Mouse (Mus musculus): Measurements from ENCODE around the gene Als2cl.

The Als2cl gene

DNA sequence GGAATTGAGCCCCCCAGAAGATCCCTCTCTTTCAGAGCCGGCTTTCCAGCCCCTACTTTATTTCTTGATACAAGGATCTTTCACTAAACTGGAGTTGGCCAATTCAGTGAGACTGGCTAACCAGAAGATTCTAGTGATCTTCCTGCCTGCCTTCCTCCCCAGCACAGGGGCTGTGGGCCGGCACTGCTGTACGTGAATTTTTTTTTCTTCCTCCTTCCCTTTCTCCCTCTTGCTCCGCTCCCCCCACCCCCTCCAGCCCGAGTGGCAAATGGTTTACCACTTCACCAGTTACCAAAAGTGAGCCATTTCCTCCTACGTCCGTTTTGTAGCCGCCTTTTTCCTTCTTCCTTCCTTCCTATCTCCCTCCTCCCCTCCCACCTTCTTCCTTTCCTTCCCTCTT is 35.8 kb downstream of the Als2cl start:
- in situ Hi-C loops (cut with MboI, MseI) = no loop called here

DNA sequence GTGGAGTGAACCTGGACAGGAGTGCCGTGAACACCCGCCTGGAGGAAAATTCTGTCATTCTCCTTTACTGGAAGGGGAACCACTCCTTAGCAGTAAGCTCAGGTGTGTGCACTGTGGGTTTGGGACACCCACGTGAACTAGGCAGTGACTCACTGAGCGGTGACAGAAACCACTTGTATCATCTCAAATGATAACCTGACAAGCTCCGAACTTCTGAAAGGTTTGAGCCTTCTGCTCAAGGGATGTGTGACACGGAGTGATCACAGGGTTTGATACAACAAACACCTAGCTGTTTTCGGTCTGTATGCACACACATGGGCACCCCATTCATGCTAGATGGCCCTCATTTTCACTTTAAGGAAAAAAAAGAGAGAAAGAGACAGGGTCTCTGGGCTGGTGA is 37.1 kb downstream of the Als2cl start, which contains the start of gene Fam240a:
Gene Fam240a, minus strand, starts transcription at position 76 of the 400 bp plus-strand sequence.
- in situ Hi-C loops (cut with MboI, MseI) = no loop called here

DNA sequence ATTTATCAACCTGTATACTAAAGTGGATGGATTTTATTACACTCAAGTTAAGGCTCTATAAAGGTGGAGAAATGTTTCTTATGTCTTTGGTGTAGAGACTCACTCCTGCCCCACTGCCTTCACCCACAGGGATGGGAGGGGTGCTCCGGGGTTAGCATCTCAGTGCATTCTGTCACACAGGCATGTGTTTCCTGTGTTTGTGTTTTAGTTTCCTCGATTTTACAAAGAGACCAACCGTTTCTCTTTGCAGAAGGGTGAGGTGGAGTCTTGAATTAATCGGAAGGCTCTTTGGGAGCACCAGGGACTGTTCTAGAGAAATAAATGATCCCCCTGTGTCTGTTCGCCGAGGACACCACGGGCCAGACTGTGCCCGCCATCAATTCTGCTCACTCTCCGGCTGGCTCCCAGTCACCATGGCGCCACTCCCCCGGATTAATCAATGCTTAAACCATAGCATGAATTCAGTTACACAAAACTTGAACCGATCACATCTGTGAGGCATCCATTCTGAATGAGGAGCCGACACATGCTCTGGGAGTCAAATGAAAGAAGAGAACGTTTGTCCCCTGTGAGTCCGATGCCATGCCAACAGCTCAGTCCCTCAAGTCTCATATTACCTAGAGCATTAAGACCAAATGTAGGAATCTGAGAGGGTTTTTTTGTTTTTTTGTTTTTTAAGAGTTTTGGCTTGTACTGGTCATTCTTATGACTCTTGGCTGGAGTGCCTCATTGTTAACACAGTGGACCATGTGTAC is 41.2 kb downstream of the Als2cl start:
- in situ Hi-C loops (cut with MboI, MseI) = no loop called here

DNA sequence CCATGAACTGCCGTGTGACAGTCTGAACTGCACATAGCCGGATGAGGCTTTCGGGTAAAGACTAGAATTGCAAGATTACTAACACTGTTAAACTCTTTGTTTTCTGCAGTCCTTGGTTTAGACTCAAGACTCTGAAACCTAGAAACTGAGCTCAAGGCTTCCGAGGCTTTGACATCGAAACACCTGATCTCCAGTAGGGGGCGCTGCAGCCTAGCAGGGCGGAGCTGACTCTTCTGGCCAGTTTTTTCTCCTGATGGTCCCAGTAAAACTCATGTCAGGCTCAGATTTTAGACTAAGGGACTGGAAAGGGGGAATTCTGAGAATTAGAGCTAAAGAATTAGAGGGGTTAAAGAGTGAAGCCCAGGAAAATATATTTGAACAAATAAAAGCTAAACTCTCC is 43.1 kb downstream of the Als2cl start:
- in situ Hi-C loops (cut with MboI, MseI) = no loop called here

DNA sequence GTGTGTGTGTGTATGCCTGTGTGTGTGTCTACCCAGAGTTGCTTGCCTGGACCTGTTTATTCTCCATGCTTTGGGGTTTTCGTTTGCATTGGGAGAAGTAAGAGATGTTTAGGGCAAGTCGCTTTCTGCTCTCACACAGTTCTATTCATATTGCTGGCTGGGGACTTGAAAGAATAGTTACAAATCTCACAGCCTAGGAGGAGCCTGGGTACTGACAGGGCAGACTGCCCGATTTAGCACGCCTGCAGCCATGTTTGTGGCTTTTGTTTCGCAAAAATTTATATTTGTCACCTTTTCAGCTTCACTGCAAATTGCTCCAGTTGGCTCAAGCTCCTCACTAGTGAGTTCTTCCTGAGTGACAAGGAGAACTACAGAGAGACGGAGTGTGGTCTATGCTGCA is 51.9 kb downstream of the Als2cl start:
- in situ Hi-C loops (cut with MboI, MseI) = no loop called here

DNA sequence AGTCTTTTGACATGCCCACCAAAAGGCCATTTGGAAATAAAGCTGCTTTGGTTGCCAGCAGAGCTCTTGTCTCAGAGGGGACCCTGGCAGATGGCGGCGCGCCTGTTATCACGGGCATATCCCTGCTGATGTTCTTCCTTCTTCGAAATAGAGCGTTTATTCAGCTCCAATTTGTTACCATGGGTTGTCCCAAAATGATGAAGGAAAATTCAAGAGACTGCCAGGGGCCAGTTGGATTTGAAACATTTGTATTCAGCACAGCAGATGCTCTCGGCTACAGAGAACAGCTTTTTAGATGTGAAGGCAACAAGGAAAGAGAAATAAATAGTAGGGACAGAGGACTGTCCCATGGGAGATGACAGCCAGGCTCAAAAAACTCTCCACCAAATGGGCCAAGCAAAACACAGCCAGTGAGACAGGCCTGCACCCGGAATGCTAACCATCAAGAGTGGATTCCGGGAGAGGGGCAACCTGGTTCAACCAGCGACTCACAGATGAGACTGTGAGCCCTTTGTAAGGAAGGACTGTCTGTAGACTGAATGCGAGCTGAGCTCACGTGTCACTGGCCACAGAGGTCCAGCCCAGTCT is 54.3 kb downstream of the Als2cl start:
- in situ Hi-C loops (cut with MboI, MseI) = no loop called here

DNA sequence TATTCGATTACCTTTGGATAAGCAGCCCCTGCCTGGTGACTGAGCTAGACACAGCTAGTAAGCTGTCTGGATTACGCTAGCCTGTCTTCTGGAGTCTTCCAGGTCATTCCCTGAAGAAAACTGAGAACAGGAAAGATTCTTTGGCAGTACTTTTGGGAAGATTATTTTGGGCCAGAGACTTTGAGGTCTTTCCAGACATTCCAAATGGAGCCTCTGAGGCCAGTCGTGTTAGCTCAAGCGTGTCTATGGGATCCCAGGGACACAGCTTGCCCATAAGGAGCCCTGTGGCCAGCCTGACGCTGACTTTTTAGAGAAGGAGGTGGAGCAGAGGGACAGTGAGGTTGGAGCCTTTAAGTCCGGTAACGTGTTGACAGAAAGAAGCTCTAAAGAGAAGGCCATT is 56.3 kb downstream of the Als2cl start:
- in situ Hi-C loops (cut with MboI, MseI) = no loop called here

DNA sequence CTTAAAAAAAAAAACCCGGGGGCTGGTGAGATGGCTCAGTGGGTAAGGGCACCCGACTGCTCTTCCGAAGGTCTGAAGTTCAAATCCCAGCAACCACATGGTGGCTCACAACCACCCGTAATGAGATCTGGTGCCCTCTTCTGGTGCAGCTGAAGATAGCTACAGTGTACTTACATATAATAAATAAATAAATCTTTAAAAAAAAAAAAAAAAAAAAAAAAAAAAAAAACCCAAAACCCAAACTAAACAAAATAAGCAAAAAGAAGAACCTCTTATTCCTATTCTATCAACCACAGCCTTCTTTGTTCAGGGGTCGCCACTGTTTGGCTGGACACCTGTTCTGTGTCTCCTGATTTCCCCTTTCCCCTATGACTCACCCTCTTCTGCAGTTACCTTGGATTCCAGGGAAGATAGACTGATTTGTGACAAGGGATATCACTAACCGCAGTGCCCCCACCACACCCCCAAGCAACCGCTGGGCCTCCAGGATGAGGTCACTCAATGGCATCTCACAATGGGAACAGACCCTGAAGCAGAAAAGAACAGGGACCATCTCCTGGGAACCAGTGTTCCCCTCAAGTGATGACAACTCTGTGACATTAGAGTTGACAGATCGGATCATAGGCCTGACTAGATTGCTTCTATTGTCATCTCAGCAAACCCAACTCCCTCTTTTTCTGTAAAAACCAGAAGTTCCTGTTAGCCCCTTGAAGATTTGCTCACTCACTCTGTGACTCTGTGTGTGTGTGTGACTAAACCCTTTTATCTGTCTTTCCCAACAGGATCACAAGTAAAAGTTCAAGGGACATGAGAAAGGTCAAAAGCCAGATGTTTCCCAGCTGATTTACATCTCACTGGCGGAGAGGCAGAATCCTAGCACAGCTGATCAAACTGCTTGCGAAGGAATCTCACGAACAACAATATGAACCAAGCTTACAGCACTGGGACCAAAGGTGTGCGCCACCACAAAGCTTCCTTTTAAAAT is 58.1 kb downstream of the Als2cl start:
- in situ Hi-C loops (cut with MboI, MseI) = no loop called here

DNA sequence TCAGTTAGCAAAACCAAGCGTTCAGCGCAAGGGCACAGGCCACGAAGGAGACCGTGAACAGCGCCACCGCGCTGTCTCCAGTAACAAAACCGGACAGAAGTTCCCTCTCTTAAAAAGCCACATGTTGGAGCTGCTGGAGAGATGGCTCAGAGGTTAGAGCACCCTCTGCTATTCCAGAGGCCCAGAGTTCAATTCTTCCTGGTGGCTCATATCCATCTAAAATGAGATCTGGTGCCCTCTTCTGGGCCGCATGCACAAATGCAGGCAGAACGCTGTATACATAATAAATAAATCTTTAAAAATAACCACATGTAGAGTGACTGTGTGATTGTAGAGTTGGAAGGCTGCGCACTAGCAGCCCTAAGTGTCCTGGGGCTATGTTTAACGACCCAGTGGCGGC is 64.6 kb downstream of the Als2cl start:
- in situ Hi-C loops (cut with MboI, MseI) = no loop called here

DNA sequence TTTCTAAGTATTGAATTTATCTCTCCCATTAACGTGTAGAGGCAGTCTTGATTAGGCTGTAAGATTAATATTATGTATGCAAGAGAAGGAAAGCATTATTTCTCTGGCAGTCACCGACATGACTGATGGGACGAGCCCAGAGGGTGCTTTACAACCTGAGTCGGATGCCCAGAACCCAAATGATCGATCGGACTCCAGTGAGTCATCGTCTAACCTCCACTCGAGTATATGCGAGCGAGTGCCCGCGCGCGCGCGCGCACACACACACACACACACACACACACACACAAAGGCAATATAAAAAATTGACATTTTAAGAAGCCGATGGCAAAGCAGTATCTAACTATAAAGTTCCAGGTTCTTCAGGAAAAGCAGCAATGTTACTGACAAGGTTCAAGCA is 65.7 kb downstream of the Als2cl start:
- in situ Hi-C loops (cut with MboI, MseI) = no loop called here

DNA sequence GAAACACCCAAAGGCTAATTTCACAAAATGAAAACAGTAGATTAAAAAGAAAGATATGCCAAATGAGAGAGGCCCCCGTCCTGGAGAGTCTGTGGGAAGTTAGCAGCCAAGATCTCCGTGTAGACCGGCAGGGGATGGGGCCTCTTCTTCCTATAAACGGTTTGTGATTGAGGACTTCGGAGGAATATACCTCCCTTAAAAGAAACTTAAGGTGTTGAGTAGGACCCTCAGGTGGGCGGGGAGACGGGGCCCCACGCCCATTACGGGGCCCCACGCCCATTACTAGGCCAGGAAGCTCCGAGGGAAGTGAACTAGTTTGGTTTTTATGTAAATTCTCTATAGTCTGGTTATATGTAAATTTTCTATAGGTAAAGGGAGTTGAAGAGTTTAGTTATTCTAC is 66.3 kb downstream of the Als2cl start, which contains the start of gene Tdgf1:
Gene Tdgf1, minus strand, starts transcription at position 233 of the 400 bp plus-strand sequence.
- in situ Hi-C loops (cut with MboI, MseI) = no loop called here

DNA sequence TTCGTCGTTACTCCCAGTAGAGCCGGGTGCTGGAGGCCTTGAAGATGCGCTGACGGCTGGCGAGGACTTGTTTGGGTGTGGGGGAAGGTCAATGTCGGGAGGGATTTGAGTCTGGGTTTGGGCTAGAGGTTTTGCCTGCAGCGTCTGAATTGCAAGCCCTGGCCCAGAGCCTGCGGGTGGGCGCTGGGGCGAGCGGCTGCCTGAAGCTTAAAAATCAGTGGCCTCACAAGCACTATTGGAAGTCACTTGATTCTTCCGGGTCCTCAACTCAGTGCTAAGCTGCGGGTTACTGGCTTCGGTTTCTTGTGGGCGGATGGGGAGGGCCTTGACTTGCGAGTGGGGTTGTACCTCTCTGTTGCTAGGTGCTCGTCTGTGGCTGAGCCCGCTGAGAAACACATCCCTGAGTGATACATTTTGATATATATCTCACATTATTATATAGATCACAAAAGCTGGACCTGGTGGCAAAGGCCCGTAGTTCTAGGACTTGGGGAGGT is 66.9 kb downstream of the Als2cl start:
- in situ Hi-C loops (cut with MboI, MseI) = no loop called here

DNA sequence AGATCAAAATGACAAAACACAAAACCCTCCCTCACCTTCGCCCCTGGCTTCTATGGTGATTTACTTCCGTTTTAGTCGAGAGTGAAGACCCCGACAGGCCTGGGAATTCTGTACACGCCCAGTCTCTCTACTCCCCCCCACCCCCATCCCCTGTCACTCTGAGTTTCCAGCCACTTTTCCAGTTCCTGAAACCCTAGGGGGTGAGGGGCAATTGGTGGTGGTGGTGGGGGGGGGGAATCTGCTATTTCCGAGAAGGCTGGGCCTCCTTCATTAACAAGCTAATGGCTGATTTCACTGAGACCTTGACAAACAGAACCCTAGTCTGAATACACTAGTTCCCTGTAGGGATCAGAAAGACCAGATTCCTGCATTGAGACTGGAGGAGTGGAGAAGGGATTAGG is 67.6 kb downstream of the Als2cl start:
- in situ Hi-C loops (cut with MboI, MseI) = no loop called here

DNA sequence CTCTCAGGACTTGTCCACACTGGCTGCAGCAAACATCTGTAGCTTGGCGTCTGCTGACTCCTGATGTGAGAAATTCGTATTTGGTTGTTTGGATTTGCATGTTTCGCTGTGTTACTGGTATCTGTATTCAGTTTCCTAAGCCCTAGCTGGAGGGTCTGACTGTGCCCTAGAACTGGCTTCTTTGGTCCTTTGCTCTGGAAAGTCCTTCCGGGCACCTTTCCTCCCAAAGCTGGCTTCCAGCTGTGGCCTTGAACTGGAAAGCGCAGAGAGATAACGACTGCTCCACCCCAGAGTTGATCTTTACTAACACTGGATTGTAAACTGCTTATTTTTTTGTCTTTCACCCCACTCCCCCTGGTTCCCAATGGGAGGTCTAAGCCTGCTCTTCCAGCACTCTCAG is 68.2 kb downstream of the Als2cl start:
- in situ Hi-C loops (cut with MboI, MseI) = no loop called here

DNA sequence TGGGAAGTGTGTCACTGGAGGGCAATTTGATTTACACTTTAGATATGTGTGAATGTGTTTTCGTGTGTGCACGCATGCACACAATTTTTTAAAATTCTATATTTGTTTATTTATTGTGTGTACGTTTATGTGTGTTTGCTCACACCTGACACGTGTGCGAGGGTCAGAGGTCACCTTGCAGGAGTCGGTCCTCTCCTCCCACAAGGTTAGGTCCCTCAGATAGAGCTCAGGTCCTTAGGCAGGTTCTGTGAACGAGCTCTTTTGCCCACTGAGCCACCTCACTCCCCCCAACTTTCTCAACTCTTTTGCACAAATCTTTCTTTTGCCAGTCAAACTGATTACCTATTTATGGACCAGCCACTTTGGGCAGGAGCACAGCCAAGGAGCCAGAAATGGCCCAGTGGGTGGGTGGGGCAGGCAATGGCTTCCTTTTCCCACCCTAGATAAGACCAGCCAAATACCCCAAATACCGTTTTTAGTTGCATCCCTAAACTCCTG is 69.2 kb downstream of the Als2cl start:
- in situ Hi-C loops (cut with MboI, MseI) = no loop called here

DNA sequence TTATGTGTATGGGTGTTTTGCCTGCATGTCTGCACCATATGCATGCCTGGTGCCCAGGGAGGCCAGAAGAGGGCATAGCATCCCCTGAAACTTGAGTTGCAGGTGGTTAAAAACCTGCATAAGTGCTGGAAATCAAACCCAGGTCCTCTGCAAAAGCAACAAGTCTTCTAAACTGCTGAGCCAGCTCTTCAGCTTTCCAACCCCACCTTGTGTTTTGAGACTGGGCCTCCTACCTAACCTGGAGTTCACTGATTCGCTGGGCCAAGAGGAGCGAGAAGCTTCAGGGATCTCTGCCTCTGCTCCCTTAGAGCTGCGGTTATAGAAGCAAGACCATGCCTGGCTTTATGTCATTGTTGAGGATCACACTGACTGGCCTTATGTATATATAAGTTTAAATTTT is 70.4 kb downstream of the Als2cl start:
- in situ Hi-C loops (cut with MboI, MseI) = no loop called here
